Mouse (Mus musculus): ENCODE results near the gene Cmss1. TPM values are rescaled to one million over a fixed set of nuclear protein-coding genes. Genes with fewer than 3 reads are reported as not detected.
A peak's percentile ranks its signal among the peaks of the same experiment; 100 is the strongest.

Gene Cmss1
- polyA plus RNA-seq, 1 experiment = 18.8 TPM

- WGBS = 86% methylated on average over 8 of the region's 8 CpGs
- Histone ChIP-seq H3K27ac (ENCODE audit: control insufficient read depth, insufficient read depth, low read depth, low read length, poor library complexity) (no peak overlapping the region), H3K4me1 (ENCODE audit: control insufficient read depth, insufficient read depth, low read length) (peaks cover 4% of the 10 kb centered on the region; the same call in 1 of the 2 replicates), H3K4me3 (replicated peaks; ENCODE audit: control insufficient read depth, low read depth, low read length) (no peak overlapping the region)
- no peak for TF ChIP-seq CTCF (IDR thresholded peaks at IDR 0.05; ENCODE audit: control insufficient read depth, insufficient read depth, low read length)
- no peak for TF ChIP-seq POLR2A (IDR thresholded peaks at IDR 0.05; ENCODE audit: borderline replicate concordance, control insufficient read depth, low read depth, low read length)
Observed at GRCm38 (mm10) chr16:57339765-57340612, 266.7 kb downstream of the Cmss1 start.

- 7% methylated on average over 11 of the region's 11 CpGs for WGBS
- H3K4me3 ChIP-seq (replicated peaks; ENCODE audit: control insufficient read depth, low read depth, low read length) = peak overlapping the region; percentile 42
- TF ChIP-seq CTCF (IDR thresholded peaks at IDR 0.05; ENCODE audit: control insufficient read depth, insufficient read depth, low read length) (no peak), POLR2A (IDR thresholded peaks at IDR 0.05; ENCODE audit: borderline replicate concordance, control insufficient read depth, low read depth, low read length) (no peak)
- peak overlapping the region; percentile 77; the same call in 1 of the 2 replicates for H3K27ac ChIP-seq (ENCODE audit: control insufficient read depth, insufficient read depth, low read depth, low read length, poor library complexity)
- peaks cover 4% of the 10 kb centered on the region; the same call in 1 of the 2 replicates for H3K4me1 ChIP-seq (ENCODE audit: control insufficient read depth, insufficient read depth, low read length)
Observed at GRCm38 (mm10) chr16:57336770-57337423, 269.8 kb downstream of the Cmss1 start.

- TF ChIP-seq CTCF (IDR thresholded peaks at IDR 0.05; ENCODE audit: control insufficient read depth, insufficient read depth, low read length) (no peak), POLR2A (IDR thresholded peaks at IDR 0.05; ENCODE audit: borderline replicate concordance, control insufficient read depth, low read depth, low read length) (no peak)
- H3K4me3 ChIP-seq (replicated peaks; ENCODE audit: control insufficient read depth, low read depth, low read length) = no peak overlapping the region
- H3K4me1 ChIP-seq (ENCODE audit: control insufficient read depth, insufficient read depth, low read length) = no peaks in the 10 kb centered on the region
- 74% methylated on average over 7 of the region's 7 CpGs for WGBS
- no peak overlapping the region for H3K27ac ChIP-seq (ENCODE audit: control insufficient read depth, insufficient read depth, low read depth, low read length, poor library complexity)
Observed at GRCm38 (mm10) chr16:57332301-57332700, 274.4 kb downstream of the Cmss1 start.

GRCm38 (mm10) chr16:57330111-57330510 is 276.6 kb downstream of the Cmss1 start:
- Histone ChIP-seq H3K27ac (ENCODE audit: control insufficient read depth, insufficient read depth, low read depth, low read length, poor library complexity) (no peak overlapping the region), H3K4me1 (ENCODE audit: control insufficient read depth, insufficient read depth, low read length) (no peaks in the 10 kb centered on the region), H3K4me3 (replicated peaks; ENCODE audit: control insufficient read depth, low read depth, low read length) (no peak overlapping the region)
- no peak for TF ChIP-seq CTCF (IDR thresholded peaks at IDR 0.05; ENCODE audit: control insufficient read depth, insufficient read depth, low read length)
- TF ChIP-seq POLR2A (IDR thresholded peaks at IDR 0.05; ENCODE audit: borderline replicate concordance, control insufficient read depth, low read depth, low read length) = no peak
- 80% methylated on average over 2 of the region's 2 CpGs for WGBS

GRCm38 (mm10) chr16:57329028-57329427 is 277.6 kb downstream of the Cmss1 start:
- H3K27ac ChIP-seq (ENCODE audit: control insufficient read depth, insufficient read depth, low read depth, low read length, poor library complexity) = no peak overlapping the region
- no peaks in the 10 kb centered on the region for H3K4me1 ChIP-seq (ENCODE audit: control insufficient read depth, insufficient read depth, low read length)
- 44% methylated on average over 8 of the region's 8 CpGs for WGBS
- no peak overlapping the region for H3K4me3 ChIP-seq (replicated peaks; ENCODE audit: control insufficient read depth, low read depth, low read length)
- TF ChIP-seq POLR2A (IDR thresholded peaks at IDR 0.05; ENCODE audit: borderline replicate concordance, control insufficient read depth, low read depth, low read length) (no peak), CTCF (IDR thresholded peaks at IDR 0.05; ENCODE audit: control insufficient read depth, insufficient read depth, low read length) (no peak)

- Histone ChIP-seq H3K4me3 (replicated peaks; ENCODE audit: control insufficient read depth, low read depth, low read length) (no peak overlapping the region), H3K4me1 (ENCODE audit: control insufficient read depth, insufficient read depth, low read length) (no peaks in the 10 kb centered on the region), H3K27ac (ENCODE audit: control insufficient read depth, insufficient read depth, low read depth, low read length, poor library complexity) (no peak overlapping the region)
- 80% methylated on average over 7 of the region's 7 CpGs for WGBS
- TF ChIP-seq POLR2A (IDR thresholded peaks at IDR 0.05; ENCODE audit: borderline replicate concordance, control insufficient read depth, low read depth, low read length) = no peak
- no peak for TF ChIP-seq CTCF (IDR thresholded peaks at IDR 0.05; ENCODE audit: control insufficient read depth, insufficient read depth, low read length)
Observed at GRCm38 (mm10) chr16:57326996-57327395, 279.7 kb downstream of the Cmss1 start.

GRCm38 (mm10) chr16:57319284-57320124 is 287.2 kb downstream of the Cmss1 start:
- Histone ChIP-seq H3K4me1 (ENCODE audit: control insufficient read depth, insufficient read depth, low read length) (no peaks in the 10 kb centered on the region), H3K4me3 (replicated peaks; ENCODE audit: control insufficient read depth, low read depth, low read length) (no peak overlapping the region), H3K27ac (ENCODE audit: control insufficient read depth, insufficient read depth, low read depth, low read length, poor library complexity) (no peak overlapping the region)
- WGBS = 84% methylated on average over 7 of the region's 7 CpGs
- no peak for TF ChIP-seq CTCF (IDR thresholded peaks at IDR 0.05; ENCODE audit: control insufficient read depth, insufficient read depth, low read length)

Measured in bone marrow, adult 2 months (tissue).